Mouse (Mus musculus): ENCODE measurements around the gene Mrpl49.

Gene Mrpl49

DNA sequence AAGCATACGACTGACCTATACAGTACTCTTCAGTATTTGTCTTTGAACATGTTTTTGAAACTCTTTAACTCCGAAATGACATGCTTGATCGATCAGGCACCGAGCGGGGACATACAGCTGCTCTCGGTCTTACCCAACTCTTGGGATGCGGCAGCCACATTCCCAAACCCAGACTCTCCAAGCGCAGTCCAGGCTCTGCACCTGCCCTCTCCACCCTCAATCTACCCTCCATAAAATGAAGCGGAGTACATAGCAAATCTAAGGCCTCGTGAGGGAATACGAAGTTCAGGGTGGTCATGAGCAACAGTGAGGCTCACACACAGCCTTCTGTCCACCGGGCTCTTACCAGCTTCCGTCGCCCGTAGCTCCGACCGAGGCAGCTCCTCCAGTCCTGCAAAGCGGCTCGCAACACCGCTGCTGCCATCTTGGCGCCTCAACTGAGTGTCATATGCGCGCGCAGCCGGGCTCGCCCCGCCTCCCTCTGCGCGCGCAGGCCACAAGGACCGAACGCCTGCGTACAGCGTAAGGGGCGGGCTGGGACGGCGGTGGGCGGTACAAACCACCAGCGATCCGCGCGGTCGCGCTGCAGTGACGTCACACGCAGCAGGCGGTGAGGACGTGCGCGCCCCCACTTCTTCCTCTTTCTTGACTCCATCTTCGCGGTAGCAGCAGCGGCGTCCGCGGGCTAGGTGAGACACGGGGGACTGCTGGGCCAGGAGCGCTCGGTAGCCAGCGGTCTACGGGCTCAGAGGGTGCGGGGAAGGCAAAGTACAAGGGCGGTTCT, at the start of gene Mrpl49, which contains the start of gene Fau:
Gene Mrpl49 (minus strand): TSS at position 473 of the 784 bp plus-strand sequence.
Gene Fau (plus strand): TSS at position 532 of the 784 bp plus-strand sequence.
- peak; percentile 99 for DNase-seq

DNA sequence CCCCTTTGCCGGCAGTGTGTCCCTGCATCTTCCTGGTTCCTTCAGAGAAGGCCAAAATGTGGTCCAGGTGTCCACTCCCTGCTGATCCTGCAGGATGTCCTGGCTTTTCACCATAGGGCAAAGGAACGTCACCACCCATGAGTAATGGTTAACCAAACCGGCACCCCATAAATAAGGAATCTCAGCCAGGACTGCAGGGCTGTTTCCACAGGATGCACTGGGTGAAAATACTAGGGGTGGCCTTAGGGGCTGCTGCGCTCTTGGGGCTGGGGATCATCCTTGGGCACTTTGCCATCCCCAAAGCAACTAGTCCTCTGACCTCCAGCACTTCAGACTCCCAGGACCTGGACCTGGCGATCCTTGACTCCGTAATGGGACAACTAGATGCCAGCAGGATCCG, 48.0 kb upstream of the Mrpl49 start, which contains the start of gene Naaladl1:
Gene Naaladl1 (plus strand): TSS at position 197 of the 400 bp plus-strand sequence.
- no peak for DNase-seq

DNA sequence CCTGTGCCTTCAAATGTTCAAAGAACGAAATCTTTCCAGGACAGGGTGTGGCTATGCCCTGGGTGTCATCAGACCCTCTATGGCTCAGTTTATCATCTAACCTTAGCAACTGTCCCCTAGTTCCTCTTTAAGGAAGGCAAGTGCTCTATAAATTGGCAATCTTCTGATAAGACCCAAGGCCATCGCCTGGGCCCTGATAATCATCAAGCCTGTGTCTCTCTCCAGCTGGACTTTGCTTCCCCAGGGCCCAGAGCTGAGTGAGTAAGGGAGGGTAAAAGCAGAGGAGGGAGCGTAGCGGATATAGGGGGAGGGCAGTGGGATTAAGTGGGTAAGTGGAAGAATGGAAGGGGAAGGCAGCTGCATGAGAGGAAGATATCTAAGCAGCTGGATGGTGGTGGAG, 46.9 kb upstream of the Mrpl49 start:
- DNase-seq: no peak

DNA sequence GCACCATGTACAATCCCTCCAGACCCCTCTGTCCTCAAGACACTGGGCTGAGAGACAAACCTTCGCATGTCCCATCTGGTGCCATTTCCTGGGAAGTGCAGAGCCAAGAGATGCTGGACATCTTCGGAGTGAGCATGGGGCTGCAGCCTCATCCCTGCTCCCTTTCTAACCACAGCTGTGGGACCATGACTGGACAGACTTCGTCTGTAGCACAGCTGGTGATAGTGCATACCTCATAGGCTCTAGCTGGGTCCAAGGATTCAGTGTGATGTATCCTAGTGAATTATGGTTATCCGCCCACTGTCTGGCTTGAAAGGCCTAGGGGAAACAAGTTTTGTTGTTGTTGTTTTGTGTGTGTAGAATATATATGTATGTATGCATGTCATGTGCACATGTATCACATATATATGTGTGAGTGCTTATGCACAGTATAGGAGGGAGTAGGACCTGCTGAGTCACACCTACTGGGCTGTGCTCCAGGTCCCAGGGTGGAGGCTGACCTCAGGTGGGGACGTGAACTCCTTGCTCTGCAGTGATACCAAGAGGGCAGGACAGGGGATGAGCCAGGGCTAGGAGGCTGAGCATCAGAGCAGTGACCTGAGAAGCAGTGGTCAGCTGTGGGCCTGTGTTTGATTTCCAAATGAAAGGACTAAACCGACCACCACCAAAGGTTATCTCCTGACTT, 44.7 kb upstream of the Mrpl49 start:
- no peak for DNase-seq

- no peak for DNase-seq
Observed at GRCm38 (mm10) chr19:6101186-6101585, 43.6 kb upstream of the Mrpl49 start.

- DNase-seq: no peak
Observed at GRCm38 (mm10) chr19:6097847-6098246, 40.3 kb upstream of the Mrpl49 start.

- DNase-seq: no peak
Observed at GRCm38 (mm10) chr19:6094119-6094518, 36.5 kb upstream of the Mrpl49 start, which contains the start of gene AC131692.1. Gene AC131692.1, plus strand, starts transcription at chr19:6094419.

DNA sequence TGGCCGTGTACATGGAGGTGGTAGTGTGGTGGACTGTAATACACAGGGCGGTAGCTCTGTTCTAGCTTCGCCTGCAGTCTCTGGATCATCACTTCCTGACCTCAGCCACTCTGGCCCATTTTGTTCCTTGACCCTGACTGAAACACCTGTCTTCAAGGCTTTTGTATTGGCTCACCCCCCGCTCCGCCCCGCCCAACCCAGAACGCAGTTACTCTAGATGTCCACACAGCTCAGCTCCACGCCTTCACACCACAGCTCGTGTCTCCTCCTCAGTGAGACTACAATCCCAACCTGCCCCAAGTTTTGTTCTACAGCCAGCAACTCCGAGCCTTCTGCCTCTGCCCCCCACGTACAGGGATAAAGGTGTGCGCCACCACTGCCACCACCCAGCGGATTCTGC, 31.3 kb upstream of the Mrpl49 start:
- DNase-seq: no peak

DNA sequence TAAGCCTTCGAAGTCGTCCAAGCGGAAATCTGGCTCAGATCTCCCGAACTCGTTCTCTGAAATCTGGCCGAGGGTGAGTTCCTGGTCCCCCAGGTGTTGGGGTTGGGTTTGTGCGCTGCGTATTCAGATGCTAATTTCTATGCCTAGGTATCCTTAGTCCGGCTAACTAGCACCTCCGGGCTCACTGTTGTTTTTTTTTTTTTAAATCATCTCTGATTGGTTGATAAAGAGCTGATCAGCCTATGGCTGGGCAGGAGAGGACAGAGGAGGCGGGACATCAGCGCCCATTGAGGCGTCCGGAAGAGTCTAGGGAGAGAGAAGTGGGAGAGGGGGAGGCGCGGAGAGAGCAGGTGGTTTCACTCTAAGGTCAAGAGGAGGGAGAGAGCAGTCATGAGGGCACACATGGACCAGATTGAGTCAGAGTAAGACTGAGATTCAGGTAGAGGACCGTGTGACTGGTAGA, 27.9 kb upstream of the Mrpl49 start:
- no peak for DNase-seq

- DNase-seq: peak; percentile 95
Observed at GRCm38 (mm10) chr19:6084478-6085248, 27.1 kb upstream of the Mrpl49 start, which contains the start of the genes Zfpl1 and Cdca5. Gene Zfpl1, minus strand, starts transcription at chr19:6084956. Gene Cdca5, plus strand, starts transcription at chr19:6084983.

GRCm38 (mm10) chr19:6082156-6082555, 24.6 kb upstream of the Mrpl49 start, which contains the start of gene Gm28374:
Gene Gm28374, minus strand, starts transcription at chr19:6082256.
- no peak for DNase-seq

DNA sequence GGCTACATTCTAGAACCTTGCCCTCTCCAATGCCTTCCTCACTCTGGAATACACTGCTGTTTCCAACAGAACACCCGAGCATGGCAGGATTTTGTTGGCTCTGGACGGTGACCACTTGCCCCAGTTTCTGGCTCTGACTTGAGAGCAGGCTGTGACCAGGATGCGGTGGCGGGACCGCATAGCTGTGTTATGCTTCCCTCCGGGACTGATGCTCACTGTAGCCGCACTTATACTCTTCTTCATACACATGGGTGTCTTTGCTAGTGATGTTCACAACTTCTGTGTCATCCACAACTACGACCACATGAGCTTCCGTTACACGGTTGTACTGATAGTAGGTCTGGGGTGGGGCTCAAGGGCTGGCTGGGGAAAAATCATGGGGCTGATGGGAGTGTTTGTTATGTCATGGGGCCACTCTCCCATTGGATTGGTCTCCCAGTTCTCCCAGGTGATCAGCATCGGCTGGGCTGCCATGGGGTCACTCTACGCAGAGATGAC, 22.4 kb upstream of the Mrpl49 start, which contains the start of gene Tmem262:
Gene Tmem262 (plus strand): TSS at position 51 of the 498 bp plus-strand sequence.
- no peak for DNase-seq

- peak; percentile 86 for DNase-seq
Observed at GRCm38 (mm10) chr19:6076564-6077393, 19.2 kb upstream of the Mrpl49 start, which contains the start of gene Vps51. Gene Vps51, minus strand, starts transcription at chr19:6077231.

- DNase-seq: no peak
Observed at GRCm38 (mm10) chr19:6073889-6074288, 16.3 kb upstream of the Mrpl49 start.

GRCm38 (mm10) chr19:6071261-6071660, 13.7 kb upstream of the Mrpl49 start:
- no peak for DNase-seq

- DNase-seq: no peak
Observed at GRCm38 (mm10) chr19:6070571-6071250, 13.1 kb upstream of the Mrpl49 start.

- no peak for DNase-seq
Observed at GRCm38 (mm10) chr19:6069851-6070250, 12.3 kb upstream of the Mrpl49 start.

DNA sequence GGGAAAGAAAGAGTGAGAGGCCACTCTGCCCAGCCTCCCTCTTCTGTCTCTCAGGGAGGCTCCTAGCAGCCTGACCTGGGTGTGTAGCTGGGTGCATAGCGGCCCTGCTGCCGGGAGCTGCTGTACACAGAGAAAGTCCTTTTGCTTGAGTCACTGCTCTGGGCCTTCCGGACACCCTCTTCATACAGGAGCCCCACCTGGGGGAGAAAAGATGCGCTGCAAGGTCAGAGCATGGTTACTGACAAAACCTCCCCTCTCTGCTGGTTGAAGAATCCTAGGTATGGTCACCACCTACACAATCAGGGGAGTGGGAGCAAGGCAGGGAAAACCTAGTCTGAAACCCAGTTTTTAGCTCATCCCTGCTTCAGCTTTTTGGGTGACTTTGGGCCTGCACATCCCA, 11.4 kb upstream of the Mrpl49 start:
- no peak for DNase-seq

DNA sequence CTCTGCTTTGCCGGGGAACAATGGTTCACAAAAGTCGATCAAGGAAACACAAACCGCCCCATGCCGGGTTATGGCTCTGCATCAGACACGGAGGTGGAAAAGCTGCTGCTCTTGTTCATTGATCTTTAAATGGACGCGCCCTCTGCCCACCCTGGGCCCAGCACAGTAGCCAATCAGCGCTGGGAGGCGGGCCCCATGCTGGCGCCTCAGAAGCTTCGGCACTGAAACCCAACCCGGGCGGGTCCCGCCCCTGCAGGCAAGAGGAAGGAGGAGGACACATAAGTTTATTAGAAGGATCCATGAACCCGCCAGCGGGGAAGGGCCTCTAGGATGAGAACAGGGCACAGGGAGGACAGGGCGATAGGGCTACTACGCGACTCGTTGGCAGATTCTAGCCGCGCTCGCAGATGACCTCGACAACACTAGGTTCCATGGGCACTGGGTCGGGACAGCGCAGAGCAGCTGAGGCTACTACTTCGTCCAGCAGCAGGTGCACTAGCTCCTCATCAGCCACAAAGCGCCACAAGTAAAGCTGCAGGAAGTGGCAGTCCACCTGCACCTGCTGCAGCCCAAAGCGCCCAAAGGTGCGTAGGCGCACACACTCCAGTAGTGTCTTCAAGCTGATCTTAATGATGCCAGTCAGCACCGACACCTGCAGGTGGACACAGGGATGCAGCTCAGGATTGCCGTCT, 10.3 kb upstream of the Mrpl49 start, which contains the start of gene Tm7sf2:
Gene Tm7sf2 (minus strand): TSS at position 650 of the 692 bp plus-strand sequence.
- peak; percentile 86 for DNase-seq

Data from right cerebral cortex, postnatal 25 days (tissue).